Mouse (Mus musculus) lung, adult 18-20 months (tissue): ENCODE measurements at regions not wholly inside any gene's neighbourhood (a gene's known extent, or its start where the extent isn't known, plus 50 kb on each side); places are given as distances from the start of the nearest gene placed in this dataset.

Experiments
- DNase-seq, 2 experiments: peaks; one replicate each; pipeline ENCODE4 v3.0.0; 2022; ENCODE audit warnings: mixed read lengths in 2 of 2

- DNase-seq = no peak
Observed at GRCm38 (mm10) chr7:36090291-36091123, 287.7 kb upstream of the Zfp507 start.

- no peak for DNase-seq
Observed at GRCm38 (mm10) chr7:36087598-36087997, 284.8 kb upstream of the Zfp507 start.

GRCm38 (mm10) chr7:36078666-36079065 is 275.9 kb upstream of the Zfp507 start:
- no peak for DNase-seq

- no peak for DNase-seq
Observed at GRCm38 (mm10) chr7:36078089-36078654, 275.4 kb upstream of the Zfp507 start.

DNA sequence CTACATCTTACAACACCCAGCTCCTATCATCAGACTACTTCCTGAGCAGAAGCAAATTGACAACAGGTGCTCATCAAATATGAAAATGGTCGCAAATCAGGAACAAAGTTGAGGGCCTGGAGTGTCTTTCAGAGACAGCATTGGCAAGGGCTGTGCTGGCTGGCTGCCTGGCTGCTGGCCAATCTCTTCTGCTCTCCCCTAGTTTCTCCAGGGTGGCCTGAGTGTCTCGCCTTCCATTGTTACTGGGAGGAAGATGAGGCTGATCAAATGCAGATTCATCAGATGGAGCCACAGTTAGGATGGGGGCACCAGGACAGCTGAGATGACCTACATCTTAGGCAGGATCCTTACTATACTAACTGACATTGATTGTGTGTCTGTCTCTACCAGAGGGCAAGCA is 274.5 kb upstream of the Zfp507 start:
- DNase-seq = no peak

DNA sequence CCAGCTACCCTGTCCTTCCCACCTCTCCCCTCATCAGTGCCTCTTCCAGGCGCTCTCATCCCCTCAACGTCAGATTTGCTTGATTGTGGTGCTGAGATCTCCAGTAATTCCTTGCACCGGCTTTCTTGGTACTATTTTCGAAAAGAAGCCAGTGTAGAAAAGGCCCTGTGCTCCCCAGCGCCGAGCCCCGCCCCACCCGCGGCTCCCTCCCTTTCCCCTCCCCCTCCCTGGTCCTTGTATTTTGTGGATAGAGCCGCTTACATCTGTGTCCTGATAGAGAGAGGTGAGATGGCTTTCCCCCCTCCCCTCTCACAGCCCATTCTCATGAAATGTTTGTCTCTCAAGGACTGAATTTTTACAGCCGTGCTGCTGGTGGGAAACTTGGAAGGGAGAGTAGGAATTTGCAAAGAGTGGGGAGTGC is 273.2 kb upstream of the Zfp507 start:
- DNase-seq = no peak

GRCm38 (mm10) chr7:36071774-36072173 is 269.0 kb upstream of the Zfp507 start:
- DNase-seq = no peak

- DNase-seq = no peak
Observed at GRCm38 (mm10) chr7:36066725-36067124, 263.9 kb upstream of the Zfp507 start.

DNA sequence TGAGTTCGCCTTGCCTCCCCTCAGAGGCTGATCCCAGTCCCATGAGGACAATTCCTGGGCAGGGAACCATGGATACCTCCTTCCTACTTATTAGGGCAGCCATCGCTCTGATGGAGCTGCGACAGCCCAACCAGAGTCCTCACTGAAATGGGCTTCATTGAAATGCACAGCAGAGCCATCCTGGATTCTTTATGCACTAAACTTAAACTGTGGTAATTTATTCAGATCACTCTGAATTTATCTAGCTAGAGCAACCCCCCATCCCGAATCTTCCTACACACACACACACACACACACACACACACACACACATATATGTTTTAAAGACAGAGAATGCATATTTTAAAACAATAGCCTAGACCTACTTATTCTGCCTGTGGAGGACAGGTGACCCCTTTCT is 258.9 kb upstream of the Zfp507 start:
- DNase-seq = no peak

DNA sequence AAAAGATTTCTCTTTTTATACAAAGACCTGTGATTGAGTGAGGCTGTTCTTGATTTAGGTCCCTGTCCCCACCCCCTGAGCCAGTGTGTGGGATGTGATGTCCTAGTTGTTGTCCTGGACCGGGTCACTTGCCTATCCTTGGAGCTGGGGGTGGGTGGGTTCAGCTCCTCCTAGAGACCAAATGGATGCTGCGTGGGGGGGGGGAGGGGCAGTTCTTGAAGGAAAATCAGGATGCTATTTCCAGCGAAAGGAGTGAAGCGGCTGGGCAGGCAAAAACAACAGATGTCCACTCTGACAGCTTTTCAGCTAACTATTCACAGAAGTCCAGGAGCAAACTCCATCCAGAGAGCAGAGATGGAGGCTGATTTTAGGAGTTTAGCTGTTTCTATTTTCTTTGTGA is 257.6 kb upstream of the Zfp507 start:
- DNase-seq = no peak

- DNase-seq = peak in 1 of 2 experiments; percentile 4
Observed at GRCm38 (mm10) chr7:36046053-36046452, 243.2 kb upstream of the Zfp507 start.

DNA sequence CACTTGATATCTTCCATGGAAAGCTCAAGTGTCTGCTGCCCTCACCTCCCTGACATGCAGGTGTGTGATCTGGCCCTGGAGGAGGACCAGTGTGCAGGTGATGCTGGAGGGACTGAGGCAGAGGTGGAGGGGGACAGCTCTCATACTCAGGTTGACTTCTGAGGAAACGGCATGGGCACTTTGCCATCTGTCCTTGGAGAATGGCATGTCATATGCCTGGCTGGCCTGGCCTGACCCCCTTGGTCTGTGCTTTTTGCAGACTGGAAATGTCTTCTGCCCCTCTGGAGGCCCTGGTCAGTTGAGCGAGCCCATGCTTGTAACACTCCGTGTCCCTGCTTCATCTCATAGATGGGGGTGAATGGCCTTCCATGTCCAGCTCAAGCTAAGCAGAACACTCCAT is 229.1 kb upstream of the Zfp507 start:
- no peak for DNase-seq

DNA sequence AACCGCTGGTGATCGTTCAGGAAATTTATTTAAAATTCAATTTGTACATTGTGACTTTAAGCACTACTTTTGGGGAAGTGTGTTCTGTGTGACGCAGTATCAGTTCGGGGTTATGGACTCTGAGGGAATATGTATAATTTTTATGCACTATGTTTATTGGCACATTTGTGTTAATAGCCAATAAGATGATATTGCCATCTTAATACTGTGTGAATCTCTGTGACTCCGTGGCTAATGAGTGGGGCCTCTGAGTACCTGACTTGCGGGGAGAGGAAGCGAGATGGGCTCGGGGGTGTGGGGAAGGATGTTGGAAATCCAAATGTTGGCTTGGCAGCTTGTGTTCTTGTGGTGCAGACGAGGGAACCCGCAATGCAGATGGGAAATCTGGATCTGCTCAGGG is 220.2 kb upstream of the Zfp507 start:
- DNase-seq = no peak

GRCm38 (mm10) chr7:36022489-36022888 is 219.7 kb upstream of the Zfp507 start:
- no peak for DNase-seq

GRCm38 (mm10) chr7:36016926-36017753 is 214.3 kb upstream of the Zfp507 start:
- DNase-seq = no peak

DNA sequence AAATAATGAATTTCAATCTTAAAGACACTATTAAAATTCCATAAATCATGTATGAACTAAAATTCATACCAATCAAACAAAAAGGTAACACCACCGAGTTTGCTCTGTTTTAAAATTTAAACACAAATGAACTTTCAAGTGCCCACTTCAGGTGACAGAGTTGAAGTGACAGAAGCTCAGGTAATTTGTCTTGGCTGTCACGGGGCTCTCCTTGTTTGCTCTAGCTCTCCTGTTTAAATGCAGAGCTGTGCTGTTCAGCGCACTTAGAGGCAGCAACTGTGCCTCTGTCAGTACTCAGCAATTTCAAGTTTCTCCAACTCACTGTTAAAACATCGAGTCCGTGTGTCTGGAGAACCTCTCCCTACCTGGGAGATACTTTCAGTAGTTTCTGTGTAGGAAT is 193.8 kb upstream of the Zfp507 start:
- peak in 1 of 2 experiments; percentile 36 for DNase-seq

GRCm38 (mm10) chr7:35992511-35992910 is 189.7 kb upstream of the Zfp507 start:
- DNase-seq = no peak

GRCm38 (mm10) chr7:35991141-35991540 is 188.3 kb upstream of the Zfp507 start:
- no peak for DNase-seq

DNA sequence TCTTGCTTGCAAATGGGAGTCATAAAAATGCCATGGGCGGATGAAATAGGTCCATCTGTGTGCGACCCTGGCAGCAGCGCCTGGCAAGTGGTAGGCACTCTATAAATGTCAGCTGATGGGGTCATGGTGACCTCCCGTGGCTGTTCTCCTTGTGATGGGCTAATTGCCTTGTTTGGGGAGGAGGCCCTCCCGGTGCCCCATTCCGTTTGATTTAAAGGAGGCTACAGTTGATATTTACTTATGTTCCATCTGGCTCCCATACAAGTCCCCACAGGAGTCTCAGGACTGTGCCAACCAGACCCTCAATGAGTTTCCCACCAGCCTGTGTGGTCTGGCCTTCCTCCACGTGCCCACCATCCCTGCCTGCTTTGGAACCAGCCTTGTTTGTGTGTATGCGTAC is 186.7 kb upstream of the Zfp507 start:
- no peak for DNase-seq

GRCm38 (mm10) chr7:35988449-35989109 is 185.8 kb upstream of the Zfp507 start:
- no peak for DNase-seq

GRCm38 (mm10) chr7:35977986-35978385 is 175.2 kb upstream of the Zfp507 start:
- DNase-seq = no peak

DNA sequence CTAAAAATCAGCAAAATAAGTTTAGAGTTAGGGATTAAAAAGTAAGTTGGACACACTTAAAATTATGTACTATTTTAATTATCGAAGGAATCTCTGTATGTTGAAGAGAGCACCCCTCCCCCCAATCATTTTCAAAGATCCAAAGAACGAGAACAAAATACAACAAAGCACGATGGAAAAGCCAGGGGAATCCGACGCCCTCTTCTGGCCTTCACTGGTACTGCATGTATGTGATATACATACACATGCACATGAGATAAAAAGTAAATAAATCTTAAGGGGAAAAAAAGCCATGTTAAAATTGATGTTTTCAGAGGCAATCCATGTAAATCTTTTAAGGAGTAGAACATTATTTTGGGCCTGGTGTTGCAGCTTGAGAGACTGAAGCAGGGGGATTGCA is 155.9 kb upstream of the Zfp507 start:
- no peak for DNase-seq

DNA sequence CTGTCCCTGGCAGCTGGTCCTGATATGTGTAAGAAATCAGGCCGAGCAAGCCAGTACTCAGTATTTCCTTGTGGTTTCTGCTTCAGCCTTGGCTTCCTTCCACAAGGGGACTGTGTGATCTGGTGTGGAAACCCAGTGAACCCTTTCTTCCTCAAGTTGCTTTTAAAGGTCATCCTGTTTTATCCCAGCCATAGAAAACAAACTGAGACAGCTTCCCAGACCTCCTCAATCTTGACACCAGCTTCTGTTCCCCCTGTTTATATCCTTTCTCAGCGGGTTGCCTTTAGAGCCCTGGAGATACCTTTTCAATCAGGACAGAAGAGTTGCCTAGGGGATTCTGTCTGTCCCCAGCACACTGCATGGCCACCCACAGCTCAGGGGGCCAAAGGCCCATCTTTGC is 155.2 kb upstream of the Zfp507 start:
- no peak for DNase-seq
